Mouse (Mus musculus) megakaryocyte-erythroid progenitor cell, adult 5-6 weeks (primary cell): ENCODE measurements around the gene Ncaph. TPM values are rescaled to one million over a fixed set of nuclear protein-coding genes. Genes with fewer than 3 reads are reported as not detected.
A peak's percentile ranks its signal among the peaks of the same experiment; 100 is the strongest.
"Not testable (repeated sequence)": the region's sequence is repeated elsewhere in the genome, so short reads cannot be mapped to it uniquely, and the experiment has no call there.

Experiments
- ATAC-seq: replicated peaks from 2 replicates; pipeline ENCODE4 v1.8.0; 2016; ENCODE audit warnings: mild to moderate bottlenecking, inconsistent platforms; ENCODE audit not compliant: severe bottlenecking, poor library complexity, low FRiP score, low TSS enrichment
- total RNA-seq, 2 experiments: library from RNA; stranded (forward) in 1 of 2; stranded (reverse) in 1 of 2; fragments of 200-1000, 215-1000 nt in 1 of 2; fragments of >200 nt in 1 of 2; fragmentation: Nextera tagmentation in 1 of 2; gene quantifications; 2 replicates each; pipeline ENCODE4 v1.2.3; 2014 to 2017

Gene Ncaph
- total RNA-seq, 2 experiments from 2014 or later, result 44.7 to 55.8 TPM

- ATAC-seq, result no peak
Observed at GRCm38 (mm10) chr2:127092000-127092399, 41.8 kb downstream of the Ncaph start.

GRCm38 (mm10) chr2:127090151-127090550 lies 43.6 kb downstream of the Ncaph start:
- not testable (repeated sequence) for ATAC-seq

GRCm38 (mm10) chr2:127086235-127086634 lies 47.5 kb downstream of the Ncaph start:
- ATAC-seq, result no peak

- peak; percentile 91 for ATAC-seq
Observed at GRCm38 (mm10) chr2:127080591-127081218, 53.0 kb downstream of the Ncaph start.

- peak; percentile 49 for ATAC-seq
Observed at GRCm38 (mm10) chr2:127079881-127080590, 53.7 kb downstream of the Ncaph start.

GRCm38 (mm10) chr2:127079066-127079465 lies 54.7 kb downstream of the Ncaph start:
- not testable (repeated sequence) for ATAC-seq

- ATAC-seq, result no peak
Observed at GRCm38 (mm10) chr2:127077611-127078010, 56.1 kb downstream of the Ncaph start.

GRCm38 (mm10) chr2:127074116-127074515 lies 59.6 kb downstream of the Ncaph start:
- no peak for ATAC-seq

- ATAC-seq, result no peak
Observed at GRCm38 (mm10) chr2:127070879-127071278, 62.9 kb downstream of the Ncaph start.

- peak; percentile 100 for ATAC-seq
Observed at GRCm38 (mm10) chr2:127070435-127070841, 63.3 kb downstream of the Ncaph start, which contains the start of gene Blvra. Gene Blvra (plus strand): TSS chr2:127070665.

GRCm38 (mm10) chr2:127069781-127070434 lies 63.8 kb downstream of the Ncaph start:
- 0 out of 2 replicates have a peak, but pooled peaks have one; percentile 23 for ATAC-seq

GRCm38 (mm10) chr2:127068806-127069205 lies 64.9 kb downstream of the Ncaph start:
- ATAC-seq, result no peak

- no peak for ATAC-seq
Observed at GRCm38 (mm10) chr2:127061471-127061870, 72.3 kb downstream of the Ncaph start.

Other genes starting within 250 kb of the Ncaph start
- 40.2 and 44.1 TPM in 2 replicates for gene Sppl2a, start 200.7 kb downstream of the Ncaph start, total RNA-seq (2014; fragmentation: Nextera tagmentation)
- gene Sppl2a, start 200.7 kb downstream of the Ncaph start, total RNA-seq (2017), result 36.9 and 41.0 TPM in 2 replicates
- gene Ap4e1, start 125.2 kb downstream of the Ncaph start, total RNA-seq (2014; fragmentation: Nextera tagmentation), result 12.5 and 13.5 TPM in 2 replicates
- gene Ap4e1, start 125.2 kb downstream of the Ncaph start, total RNA-seq (2017), result 21.0 and 26.9 TPM in 2 replicates
- gene Blvra, start 63.3 kb downstream of the Ncaph start, total RNA-seq (2014; fragmentation: Nextera tagmentation), result 53.7 and 54.7 TPM in 2 replicates
- gene Blvra, start 63.3 kb downstream of the Ncaph start, total RNA-seq (2017), result 40.9 and 47.9 TPM in 2 replicates
- gene Itpripl1, start 9.5 kb upstream of the Ncaph start, total RNA-seq (2014; fragmentation: Nextera tagmentation), result 17.9 and 23.4 TPM in 2 replicates
- 15.8 and 24.0 TPM in 2 replicates for gene Itpripl1, start 9.5 kb upstream of the Ncaph start, total RNA-seq (2017)
- 2.8 and 6.5 TPM in 2 replicates for gene 1810024B03Rik, start 74.3 kb upstream of the Ncaph start, total RNA-seq (2014; fragmentation: Nextera tagmentation)
- 1.6 and 2.6 TPM in 2 replicates for gene 1810024B03Rik, start 74.3 kb upstream of the Ncaph start, total RNA-seq (2017)
- gene Snrnp200, start 74.4 kb upstream of the Ncaph start, total RNA-seq (2014; fragmentation: Nextera tagmentation), result 99.4 and 122 TPM in 2 replicates
- 202 and 255 TPM in 2 replicates for gene Snrnp200, start 74.4 kb upstream of the Ncaph start, total RNA-seq (2017)
- 39.4 and 40.1 TPM in 2 replicates for gene Ciao1, start 113.9 kb upstream of the Ncaph start, total RNA-seq (2014; fragmentation: Nextera tagmentation)
- 19.0 and 45.1 TPM in 2 replicates for gene Ciao1, start 113.9 kb upstream of the Ncaph start, total RNA-seq (2017)
- gene Tmem127, start 114.0 kb upstream of the Ncaph start, total RNA-seq (2014; fragmentation: Nextera tagmentation), result 17.5 and 26.0 TPM in 2 replicates
- gene Tmem127, start 114.0 kb upstream of the Ncaph start, total RNA-seq (2017), result 38.7 and 39.5 TPM in 2 replicates
- gene Stard7, start 136.3 kb upstream of the Ncaph start, total RNA-seq (2014; fragmentation: Nextera tagmentation), result 97.7 and 109 TPM in 2 replicates
- gene Stard7, start 136.3 kb upstream of the Ncaph start, total RNA-seq (2017), result 130 and 141 TPM in 2 replicates
- 18.4 and 29.2 TPM in 2 replicates for gene Dusp2, start 202.2 kb upstream of the Ncaph start, total RNA-seq (2014; fragmentation: Nextera tagmentation)
- 33.5 and 35.8 TPM in 2 replicates for gene Dusp2, start 202.2 kb upstream of the Ncaph start, total RNA-seq (2017)
- gene Astl, start 204.7 kb upstream of the Ncaph start, total RNA-seq (2014; fragmentation: Nextera tagmentation), result 0.40 TPM in 1 of 2 replicates, not detected in the other
- not detected in 2 replicates for gene Astl, start 204.7 kb upstream of the Ncaph start, total RNA-seq (2017)
- not detected in 2 replicates for gene Adra2b, start 229.3 kb upstream of the Ncaph start, total RNA-seq (2014; fragmentation: Nextera tagmentation)
- gene Adra2b, start 229.3 kb upstream of the Ncaph start, total RNA-seq (2017), result not detected in 2 replicates